Mouse (Mus musculus) cerebellum, postnatal 4 days (tissue): ENCODE data around the gene Tldc2.

Experiments
- DNase-seq, 2 experiments: peaks; one replicate each; pipeline ENCODE4 v3.0.0; 2022; ENCODE audit warnings: low spot score in 2 of 2, mixed read lengths in 1 of 2

Gene Tldc2

DNA sequence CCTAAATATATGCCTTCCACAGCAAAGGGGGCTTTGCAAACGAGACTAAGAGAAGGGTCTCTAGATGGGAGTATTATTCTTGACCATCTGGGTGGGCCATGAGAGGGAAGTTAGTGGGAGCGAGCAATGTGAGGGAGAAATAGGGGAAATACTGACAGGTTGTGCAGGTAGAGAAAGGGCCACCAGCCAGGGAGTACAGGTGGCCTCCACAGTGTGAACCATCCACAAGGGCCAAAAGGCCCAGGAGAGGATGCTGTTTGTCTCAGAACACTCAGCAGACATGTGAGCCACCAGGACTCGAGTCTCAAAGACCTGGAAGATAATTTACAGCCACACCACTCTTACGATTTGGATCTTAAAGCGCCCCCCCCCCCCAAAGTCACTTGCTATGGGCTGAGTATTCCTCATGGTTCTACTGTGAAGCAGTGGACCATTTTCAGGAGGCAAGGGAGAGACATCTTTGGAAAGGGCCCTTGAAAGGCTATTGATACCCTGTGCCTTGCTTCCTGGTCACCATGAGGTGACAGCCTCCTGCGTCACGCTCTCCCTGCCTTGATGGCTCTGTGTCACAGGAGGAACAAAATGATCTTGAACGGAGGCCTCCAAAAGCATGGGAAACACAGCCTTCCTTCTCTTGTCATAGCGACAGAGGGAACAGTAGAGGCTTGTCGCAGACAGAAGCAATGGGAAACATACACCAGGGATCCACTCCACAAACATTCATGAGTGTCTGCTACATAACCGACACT, 26.1 kb upstream of the Tldc2 start:
- no peak for DNase-seq

DNA sequence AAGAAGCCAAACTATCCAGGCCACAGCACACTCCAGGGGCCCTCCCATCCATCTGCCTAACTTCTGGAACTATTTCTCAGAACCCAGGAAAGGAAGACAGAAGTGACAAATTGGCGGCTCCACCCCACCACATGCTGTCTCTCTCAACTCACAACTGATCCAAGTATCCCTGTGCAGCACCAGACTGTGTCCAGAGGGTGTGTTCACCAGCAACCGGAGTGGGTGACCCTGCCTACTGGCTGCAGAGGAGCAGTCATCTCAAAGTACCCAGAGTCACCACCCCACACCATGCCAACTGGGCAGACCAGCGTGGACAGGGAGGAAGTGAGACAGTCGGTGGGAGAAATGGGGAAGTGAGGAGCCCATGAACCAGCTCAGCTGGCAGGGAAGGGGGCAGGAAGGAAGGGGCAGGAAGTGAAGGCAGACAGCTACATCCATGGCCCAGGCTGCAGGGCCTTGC, 23.6 kb upstream of the Tldc2 start:
- no peak for DNase-seq

DNA sequence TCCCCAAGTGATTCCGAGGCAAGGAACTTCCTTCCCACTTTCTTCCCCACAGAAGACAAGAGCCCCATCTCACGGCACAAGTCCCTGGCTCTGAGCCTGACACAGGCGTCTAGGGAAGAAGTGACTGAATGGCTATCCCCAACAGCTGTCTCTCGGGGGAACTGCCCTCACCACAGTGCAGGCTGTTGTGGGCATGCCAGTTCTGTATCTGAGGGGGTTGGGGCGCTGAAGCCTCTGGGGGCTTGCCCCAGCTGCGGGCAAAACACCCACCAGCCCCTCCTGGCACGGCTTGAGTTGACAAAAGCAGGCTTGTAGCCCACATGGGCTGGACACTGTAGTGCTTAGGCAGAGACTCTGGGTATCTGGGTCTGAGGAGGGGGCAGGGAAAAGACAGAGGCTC, 22.7 kb upstream of the Tldc2 start:
- DNase-seq: no peak

DNA sequence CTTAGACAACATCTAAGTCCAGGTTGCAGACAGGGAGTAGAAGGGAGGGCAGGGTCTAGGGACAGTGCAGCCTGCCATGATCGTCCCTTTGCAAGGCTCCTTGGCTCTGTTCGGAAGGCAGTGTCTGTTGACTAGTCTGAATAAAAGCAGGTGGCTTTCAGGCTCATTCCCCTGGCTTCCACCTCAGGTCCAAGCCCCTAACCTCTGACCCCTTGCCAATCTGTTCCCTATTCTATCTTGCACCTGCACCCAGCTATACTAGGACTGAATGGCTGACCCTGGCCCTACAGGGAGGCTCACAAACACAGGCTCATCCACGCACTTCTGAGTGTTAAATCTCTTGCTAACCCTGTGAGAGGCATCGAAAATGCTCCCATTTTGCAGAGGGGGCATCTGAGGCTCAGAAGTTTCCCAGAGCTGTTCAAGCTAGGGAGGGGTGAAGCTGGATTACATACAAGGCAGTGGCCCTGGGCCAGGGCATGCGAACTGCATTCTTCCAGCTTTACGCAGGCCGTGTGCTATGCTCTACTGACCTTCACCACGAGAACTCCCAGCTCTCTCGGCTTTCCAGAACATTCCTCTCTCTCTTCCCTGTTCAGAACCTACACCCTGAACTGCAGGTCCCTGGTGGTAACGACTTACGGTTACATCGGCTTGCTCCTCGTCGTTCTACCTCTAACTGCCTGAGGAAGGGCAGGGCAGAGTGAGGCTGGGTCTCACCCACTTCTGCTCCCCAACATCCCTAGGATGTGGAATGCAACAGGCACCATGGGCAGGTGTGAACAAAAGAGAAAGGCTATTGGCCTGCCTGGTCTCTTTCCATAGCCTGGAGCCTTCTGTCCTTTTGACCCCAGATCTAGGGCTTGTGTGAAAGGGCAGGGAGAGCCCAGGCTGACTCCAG, 21.6 kb upstream of the Tldc2 start:
- DNase-seq: no peak

DNA sequence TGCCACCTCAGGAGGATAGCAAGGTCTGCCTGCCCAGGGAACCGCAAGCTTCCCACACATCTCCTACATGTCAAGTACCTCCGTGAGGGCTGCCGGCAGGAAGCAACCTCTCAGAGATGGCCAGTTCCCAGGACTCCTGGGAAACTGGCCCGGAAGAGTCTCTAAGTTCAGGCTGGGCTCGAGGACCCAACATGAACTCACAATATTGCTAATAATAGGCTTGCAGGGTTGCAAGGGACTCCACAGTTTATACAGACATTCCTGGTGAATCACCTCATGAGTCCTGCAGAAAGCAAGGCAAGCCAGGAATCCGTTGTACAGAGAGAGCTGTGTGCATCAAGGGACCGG, 21.0 kb upstream of the Tldc2 start:
- no peak for DNase-seq

DNA sequence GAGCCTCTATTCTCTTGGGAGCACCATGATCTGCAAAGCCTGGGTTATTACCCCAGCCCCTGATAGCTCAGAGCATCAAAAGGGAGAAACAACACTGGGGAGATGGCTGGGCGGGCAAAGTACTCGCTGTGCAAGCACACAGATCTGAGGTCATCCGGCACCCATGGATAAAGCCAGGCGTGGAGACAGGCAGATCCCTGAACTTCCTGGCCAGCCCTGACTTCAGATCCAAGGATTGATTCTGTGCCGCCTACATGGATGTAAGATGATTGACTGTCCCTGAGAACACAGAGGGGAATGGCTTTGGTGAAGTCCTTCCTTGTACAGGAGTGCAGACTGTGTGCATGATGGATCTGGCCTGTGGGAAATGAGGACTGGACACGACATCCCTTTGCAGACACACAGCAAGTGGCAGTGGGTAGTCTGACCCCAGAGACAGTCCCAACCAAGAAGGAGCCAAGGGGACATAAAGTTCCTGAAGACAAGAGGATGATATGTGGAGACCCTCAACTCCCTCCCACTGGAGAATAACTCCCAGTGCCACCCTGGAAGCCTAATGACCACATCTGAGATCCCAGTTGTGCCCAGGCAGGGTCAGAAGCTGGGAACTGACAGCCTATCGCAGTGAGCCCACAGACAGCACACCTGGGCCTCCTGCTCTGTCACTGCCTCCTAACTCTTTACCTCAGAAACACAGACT, 20.0 kb upstream of the Tldc2 start:
- DNase-seq: no peak

DNA sequence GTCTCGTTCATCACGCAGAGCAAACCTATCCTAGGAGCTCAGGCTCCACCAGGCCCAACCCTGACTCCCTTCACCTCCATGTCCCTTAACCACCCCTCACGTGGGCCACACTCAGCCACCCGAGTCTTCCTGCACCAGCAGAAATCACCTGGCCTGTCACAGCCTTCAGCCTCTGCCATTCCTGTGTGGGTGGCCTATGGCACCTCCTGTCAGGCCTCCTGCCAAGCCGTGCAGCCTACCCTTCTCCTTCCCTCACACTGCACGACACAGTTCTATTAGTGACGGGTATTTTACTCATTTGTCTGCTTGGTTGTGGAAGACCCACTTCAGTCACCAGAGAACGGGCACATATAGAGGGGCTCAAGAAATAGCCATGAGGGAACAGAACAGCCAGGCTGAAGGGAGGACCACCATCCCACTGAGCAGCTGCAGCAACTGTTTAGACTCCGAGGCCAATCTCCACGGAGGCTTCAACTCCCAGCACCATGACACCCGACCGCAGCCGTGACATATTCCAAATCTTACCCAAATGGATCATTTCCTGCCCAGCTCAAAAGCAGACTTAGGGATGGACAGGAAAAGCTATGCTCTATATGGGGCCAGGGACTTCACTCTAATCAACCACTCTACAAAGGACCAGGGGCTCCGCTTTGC, 18.0 kb upstream of the Tldc2 start:
- DNase-seq: no peak

DNA sequence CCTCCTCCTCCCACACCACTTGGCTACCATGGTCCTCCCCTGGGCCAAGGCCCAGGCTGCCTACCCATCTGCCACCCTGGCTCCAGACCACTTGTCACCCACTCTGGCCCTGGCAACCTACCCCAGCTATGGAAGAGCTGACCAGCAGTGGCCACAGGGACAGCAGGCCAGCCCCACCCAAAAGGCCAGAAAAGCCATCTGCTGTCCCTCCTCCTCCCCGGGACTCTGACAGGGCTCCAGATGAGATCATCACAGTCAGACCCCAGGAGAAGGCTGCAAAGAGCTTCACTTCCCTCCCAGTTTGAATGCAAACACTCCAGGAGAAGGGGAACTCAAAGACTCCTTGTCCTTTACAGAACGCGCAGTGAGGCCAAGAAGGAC, 17.5 kb upstream of the Tldc2 start:
- DNase-seq: peak in 1 of 2 experiments; percentile 69

DNA sequence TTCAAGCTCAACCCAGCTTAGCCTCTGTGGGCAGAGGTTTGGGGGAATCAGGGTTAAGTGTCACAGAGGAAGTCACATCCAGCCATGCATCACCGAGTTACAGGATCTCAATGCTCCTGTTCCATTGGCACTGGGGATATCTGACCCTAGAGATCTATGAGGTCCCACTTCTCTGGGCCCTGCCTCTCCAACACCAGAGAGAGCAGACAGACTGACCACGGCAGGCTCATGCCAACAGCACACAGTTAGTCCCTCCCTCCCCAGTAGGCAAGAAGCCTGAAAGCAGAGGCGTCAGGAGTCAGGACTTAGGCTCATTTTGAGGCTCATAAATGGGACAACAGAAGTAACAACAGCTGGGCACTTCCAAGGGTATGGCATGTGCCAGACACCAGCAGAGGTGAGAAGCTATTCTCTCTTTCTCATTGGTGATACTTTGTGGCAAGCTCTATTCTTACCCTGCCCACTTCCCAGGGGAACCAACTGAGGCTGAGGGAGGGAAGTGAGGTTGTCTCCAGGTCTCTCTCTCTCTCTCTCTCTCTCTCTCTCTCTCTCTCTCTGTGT, 17.0 kb upstream of the Tldc2 start:
- DNase-seq: no peak

DNA sequence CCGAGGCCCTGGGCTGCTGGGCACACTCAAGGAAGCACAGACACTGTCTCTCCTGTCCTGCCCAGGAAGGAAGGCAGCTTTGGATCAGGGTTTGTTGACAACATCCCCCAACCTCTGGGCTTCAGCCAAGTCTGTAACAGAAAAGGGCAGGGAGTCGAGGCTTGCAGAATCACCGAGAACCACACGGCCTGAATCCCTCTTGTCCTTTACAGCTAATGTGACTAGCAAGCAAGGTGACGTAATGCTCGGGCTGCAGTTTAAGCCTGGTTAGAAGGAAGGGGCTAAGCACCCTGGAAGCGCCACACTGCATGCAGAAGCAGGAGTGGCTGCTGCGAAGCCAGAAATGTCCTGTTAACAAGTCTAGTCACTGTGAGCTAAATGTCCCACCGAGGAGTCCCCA, 16.5 kb upstream of the Tldc2 start:
- DNase-seq: no peak

DNA sequence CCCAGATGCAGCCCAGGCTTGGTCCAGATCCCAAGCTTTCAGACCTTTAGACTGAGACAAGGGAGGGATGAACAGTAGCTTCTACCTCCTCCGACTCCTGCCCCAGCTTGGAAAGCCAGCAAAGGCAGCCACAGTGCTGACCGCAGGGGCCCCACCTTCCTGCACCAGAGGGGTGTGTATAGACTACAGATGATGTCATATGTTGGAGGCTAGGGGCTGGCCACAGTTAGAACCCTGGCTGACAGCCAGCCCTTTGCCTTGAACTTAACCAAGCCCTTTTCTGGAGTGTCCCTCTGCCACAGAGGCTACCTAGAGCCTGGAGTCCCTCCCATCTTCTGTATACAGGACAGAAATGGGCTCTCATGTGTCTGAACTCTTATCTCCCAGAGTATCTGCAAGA, 15.3 kb upstream of the Tldc2 start:
- DNase-seq: no peak

DNA sequence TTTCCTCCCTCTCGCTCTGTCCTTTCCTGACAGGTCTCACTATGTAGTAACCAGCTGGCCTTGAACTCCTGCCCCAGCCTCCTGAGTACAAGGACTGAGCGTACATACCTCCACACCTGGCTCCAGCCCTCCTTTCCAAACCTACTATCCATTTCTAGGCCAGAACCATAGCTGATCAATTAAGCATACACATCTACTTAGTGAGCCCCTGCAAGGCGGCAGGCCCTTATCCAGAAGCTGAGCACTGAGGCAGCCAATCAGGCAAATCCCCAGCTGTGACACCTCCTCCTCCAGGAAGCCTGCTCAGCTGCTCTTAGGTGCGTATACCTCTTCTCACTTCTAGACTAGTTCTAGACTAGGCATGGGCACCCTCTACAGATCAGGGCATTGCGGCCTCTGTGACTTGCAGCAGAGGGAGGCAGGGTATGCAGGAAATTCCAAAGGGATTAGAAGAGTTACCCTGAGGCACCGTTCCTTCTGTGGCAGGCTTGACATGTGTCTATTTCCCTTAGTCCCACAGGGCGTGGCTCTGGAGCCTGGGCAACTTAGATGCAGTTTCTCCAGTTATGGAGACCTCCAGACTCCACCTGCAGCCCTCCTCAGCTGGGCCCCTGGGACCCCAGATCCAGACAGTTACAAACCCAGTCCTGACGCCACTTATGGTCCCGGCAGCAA, 14.4 kb upstream of the Tldc2 start:
- DNase-seq: no peak

DNA sequence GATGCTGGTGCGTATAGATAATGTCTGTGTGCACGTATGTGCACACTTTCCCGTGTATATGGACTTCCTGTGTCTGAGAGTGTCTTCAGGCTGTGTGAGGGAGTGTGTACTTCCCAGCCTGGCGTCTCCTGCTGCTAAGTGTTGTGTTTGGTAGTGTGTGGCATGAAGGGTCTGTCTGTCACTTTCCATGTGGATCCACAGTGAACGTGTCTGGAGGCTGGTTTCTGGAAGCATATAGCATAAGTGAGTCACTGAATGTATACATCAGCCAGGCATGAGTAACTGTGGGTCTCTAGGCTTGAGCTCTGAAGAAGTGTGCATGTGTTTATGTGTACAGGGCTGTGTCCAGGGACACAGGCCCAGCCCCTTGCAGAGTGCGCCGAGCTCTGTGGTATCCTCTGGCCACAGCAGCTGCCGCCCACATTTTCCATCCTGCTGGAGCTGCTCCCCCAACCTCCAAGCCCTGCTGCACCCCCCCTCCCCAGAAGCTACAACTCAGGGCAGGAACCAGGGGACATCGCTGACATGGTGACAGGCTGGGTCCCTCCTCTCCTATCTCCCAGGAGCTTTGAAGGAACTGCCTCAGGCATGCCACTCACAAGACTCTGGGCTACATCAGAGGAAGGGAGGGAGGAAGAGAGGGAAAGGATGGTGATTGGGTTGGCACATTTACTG, 13.3 kb upstream of the Tldc2 start:
- DNase-seq: no peak

DNA sequence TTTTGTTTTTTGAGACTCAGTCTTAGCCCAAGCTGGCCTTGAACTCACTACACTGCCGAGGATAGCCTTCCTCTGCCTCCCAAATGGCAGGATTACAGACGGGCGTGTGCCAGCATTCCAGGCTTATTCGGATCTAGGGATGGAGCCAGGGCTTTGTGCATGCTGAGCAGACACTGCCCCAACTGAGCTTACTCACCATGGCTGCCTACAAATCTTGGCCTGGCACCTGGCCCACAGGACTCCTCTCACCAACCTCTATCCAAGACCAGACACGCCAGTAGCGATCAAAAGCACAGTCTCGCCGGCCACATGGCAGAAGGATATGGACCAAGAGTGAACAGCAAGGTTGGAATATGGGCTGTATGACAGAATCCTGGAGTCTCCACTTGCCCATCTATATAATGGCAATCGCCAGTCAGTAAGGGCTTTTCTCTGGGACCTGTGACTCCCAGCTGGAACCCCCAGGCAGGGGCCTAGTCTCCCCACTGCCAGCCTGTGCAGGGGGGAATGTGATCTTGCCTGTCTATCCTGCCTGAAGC, 12.6 kb upstream of the Tldc2 start:
- DNase-seq: peak in 1 of 2 experiments; percentile 74

DNA sequence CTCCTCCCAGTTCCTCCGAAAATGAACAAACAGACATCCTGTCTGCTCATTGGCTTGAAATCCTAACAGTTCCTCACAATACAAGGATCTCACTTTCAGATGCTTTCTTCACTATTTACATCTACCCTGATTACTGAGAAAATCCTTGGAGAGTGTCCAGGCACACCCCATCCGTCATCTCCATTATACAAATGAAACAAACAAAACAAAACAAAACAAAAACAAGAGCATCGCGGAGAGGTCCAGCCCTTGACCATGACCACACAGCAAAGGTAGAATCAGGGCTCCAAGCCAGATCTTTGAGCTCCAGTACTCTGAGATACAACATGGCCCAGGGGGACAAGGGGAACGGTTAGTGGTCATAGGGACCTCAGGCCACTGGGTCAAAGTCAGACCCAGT, 12.1 kb upstream of the Tldc2 start:
- DNase-seq: no peak

DNA sequence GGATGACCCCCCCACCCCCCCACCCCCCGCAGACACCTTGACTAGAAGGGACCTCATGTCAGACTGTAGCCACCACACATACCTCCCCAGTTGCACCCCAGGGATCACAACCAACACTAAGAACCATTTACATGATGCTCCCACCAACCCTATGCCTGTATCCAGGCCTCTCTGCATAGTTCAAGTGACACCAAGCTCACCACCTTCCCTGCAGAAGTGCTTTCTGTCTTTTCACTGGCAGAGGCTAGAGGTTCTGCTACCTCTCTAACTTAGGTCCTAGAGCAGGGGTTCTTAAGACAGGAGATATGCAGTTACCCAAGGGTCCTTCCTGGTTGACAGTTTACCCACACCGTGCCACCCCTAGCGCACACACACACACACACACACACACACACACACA, 11.6 kb upstream of the Tldc2 start:
- no peak for DNase-seq

DNA sequence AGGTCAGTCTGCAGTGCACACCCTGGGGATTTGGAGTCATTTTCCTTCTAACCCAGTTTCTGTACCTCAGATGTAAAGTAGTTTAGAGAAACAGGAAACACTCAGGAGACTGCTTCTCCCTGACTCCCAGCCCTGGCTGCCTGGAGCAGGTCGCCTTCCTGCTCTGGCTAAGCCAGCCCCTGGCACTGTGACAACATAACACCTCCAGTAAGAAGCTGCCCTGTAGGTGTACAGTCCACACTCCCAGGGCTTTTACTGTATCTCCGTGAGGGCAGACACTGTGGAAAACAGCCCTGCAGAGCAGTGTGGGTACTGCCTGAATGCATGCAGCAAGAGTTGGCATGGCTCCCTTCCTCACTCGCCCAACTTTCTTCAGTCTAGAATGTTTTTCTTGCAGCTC, 11.2 kb upstream of the Tldc2 start:
- no peak for DNase-seq

DNA sequence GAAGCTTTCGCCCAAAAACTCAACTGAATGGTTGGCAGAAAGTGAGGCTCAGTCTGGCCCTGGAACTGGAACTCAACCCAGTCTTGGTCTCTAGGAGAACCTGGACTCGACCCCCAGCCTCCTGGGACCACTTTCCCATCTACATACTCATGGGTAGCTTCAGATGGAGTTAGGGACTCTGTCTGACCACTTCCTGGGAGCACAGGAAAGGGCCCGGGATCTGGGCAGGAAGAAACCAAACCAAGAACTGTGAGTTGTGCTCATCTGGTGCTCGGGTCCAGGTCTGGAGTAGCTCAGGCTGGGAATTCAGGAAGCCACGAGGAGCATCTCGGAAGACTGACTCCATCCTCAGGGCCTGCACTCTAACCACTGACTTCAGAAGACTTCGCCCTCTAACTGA, 10.3 kb upstream of the Tldc2 start:
- DNase-seq: no peak

DNA sequence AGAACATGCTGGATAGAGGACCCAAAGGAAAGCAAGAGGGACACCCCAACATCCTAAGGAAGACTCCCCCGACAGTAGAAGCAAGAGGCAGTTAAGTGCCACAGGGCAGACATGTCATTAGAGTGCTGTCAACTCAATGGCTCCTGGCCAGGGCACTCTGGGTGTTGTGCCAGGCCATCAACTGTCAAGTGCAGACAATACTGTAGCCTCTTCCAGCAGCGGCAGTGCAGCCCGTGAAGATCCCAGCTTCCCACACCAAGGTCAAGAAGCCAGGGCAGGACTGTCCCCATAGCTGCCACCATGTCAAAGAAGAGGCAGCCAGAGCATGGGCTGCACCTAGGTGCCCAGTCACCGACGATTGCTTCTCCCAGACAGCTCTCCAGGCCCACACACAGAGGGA, 9.7 kb upstream of the Tldc2 start:
- DNase-seq: peak in 1 of 2 experiments; percentile 82

DNA sequence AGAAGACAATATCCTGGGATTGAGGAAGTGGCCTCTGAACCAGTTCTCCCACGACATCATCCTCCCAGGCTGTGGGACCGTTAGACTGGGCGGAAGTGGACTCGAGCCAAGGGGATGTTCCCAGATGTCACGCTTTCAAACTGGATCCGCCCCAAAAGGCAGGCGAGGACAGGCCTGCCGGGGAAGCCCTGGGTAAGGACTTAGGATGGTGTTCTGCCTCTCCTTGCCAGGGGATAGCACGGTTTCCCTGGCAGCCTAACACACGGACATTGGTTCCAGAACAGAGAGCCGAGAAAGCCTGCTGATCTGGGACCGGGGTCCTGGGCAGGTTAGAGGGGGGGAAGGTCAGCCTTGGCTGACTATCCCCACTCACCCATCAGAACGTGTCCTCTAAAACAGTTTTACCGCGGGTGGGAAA, 9.2 kb upstream of the Tldc2 start:
- peak; percentile 62 to 79 for DNase-seq
